27 mouse cellular contexts compared by ENCODE assay signal in genomic region chr1:185296850-185297249, GRCm38 (mm10).
"Had no signal": no experiment of that assay in that cellular context is flagged by ENCODE, and none has a peak within 500 bp of the region (broad histone marks: within the 10 kb centered on the region; RNA-seq: fewer than 3 reads in every experiment).

No protein-coding gene starts in this region.

- H3K27ac ChIP-seq: heart, embryonic 10.5 days; heart, embryonic 15.5 days; hindbrain, embryonic 10.5 days; hindbrain, embryonic 12.5 days; hindbrain, embryonic 14.5 days; kidney, embryonic 15.5 days; kidney, postnatal 0 days; limb, embryonic 13.5 days; limb, embryonic 15.5 days; liver, embryonic 12.5 days; liver, embryonic 14.5 days had no signal

- H3K9ac ChIP-seq: forebrain, postnatal 0 days; heart, embryonic 12.5 days; heart, embryonic 15.5 days; hindbrain, embryonic 12.5 days; hindbrain, embryonic 14.5 days; kidney, embryonic 15.5 days; limb, embryonic 13.5 days; limb, embryonic 15.5 days; liver, embryonic 12.5 days; liver, embryonic 14.5 days had no signal

- DNase-seq: forebrain, postnatal 0 days; gastrocnemius, postnatal 14 days; gastrocnemius, postnatal 36 days; heart, postnatal 14 days; heart, postnatal 36 days; kidney, adult 18-20 months; kidney, adult 8-10 months; kidney, postnatal 14 days; kidney, postnatal 36 days; layer of hippocampus, adult 9-11 months; layer of hippocampus, postnatal 36 days; left cerebral cortex, postnatal 4 days had no signal

- H3K4me2 ChIP-seq: heart, embryonic 12.5 days; heart, embryonic 15.5 days; hindbrain, embryonic 12.5 days; hindbrain, embryonic 14.5 days; kidney, embryonic 15.5 days; limb, embryonic 13.5 days; limb, embryonic 15.5 days; liver, embryonic 12.5 days had no signal

- H3K4me3 ChIP-seq: heart, embryonic 10.5 days; heart, embryonic 12.5 days; heart, embryonic 15.5 days; hindbrain, embryonic 10.5 days; hindbrain, embryonic 12.5 days; kidney, embryonic 15.5 days; limb, embryonic 13.5 days; limb, embryonic 15.5 days; liver, embryonic 12.5 days had no signal

- H3K27me3 ChIP-seq: heart, embryonic 12.5 days; heart, embryonic 15.5 days; hindbrain, embryonic 12.5 days; kidney, embryonic 15.5 days; limb, embryonic 13.5 days; limb, embryonic 15.5 days; liver, embryonic 12.5 days had no signal

- H3K4me1 ChIP-seq: heart, embryonic 10.5 days; heart, embryonic 12.5 days; heart, embryonic 15.5 days; hindbrain, embryonic 10.5 days; hindbrain, embryonic 12.5 days; kidney, embryonic 15.5 days; limb, embryonic 13.5 days; limb, embryonic 15.5 days; liver, embryonic 12.5 days had no signal

- H3K9me3 ChIP-seq: heart, embryonic 10.5 days; heart, embryonic 12.5 days; heart, embryonic 15.5 days; hindbrain, embryonic 10.5 days; hindbrain, embryonic 12.5 days; kidney, embryonic 15.5 days; limb, embryonic 13.5 days; limb, embryonic 15.5 days; liver, embryonic 12.5 days had no signal

- ATAC-seq: forebrain, postnatal 0 days; hindbrain, embryonic 16.5 days; inflammation-experienced regulatory T-cells, adult 6 months; intestine, embryonic 16.5 days; liver, embryonic 12.5 days had no signal
